Mouse (Mus musculus): ENCODE data around the gene Pkdrej. TPM values are rescaled to one million over a fixed set of nuclear protein-coding genes. Genes with fewer than 3 reads are reported as not detected.

The Pkdrej gene
- polyA plus RNA-seq (2012; ENCODE audit: low replicate concordance), result 0.02 TPM in 1 of 2 replicates, not detected in the other

GRCm38 (mm10) chr15:85821203-85822010 is at the start of gene Pkdrej:
Gene Pkdrej (minus strand): TSS chr15:85821734.

DNA sequence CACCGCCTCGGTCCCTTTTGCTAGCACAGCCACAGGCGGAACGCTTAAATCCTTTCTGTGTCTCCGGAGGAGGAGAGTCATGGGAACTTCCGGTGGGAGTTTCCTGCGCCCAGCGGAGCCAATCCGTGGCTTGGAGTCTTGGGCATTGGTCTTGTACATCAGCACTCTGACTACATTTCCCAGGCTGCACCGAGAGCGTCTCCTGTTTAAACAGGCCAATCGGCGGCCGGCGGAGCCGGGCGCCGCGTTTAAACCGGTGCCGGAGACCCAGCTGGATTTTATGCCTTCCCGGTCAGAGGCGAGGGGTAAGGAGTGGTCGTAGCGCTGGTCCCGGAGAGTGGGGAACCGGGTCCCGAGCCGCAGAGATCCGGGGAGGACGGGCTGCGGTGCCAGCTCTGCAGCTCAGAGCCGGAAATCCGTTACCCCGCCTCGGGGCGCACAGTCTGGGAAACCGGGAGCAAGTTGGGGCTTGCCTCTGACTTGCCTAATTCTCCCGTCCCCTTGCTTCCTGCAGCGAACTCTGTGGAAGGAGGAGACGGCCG is 38.0 kb upstream of the Pkdrej start, which contains the start of gene Gtse1:
Gene Gtse1, plus strand, starts transcription at position 256 of the 542 bp plus-strand sequence.

DNA sequence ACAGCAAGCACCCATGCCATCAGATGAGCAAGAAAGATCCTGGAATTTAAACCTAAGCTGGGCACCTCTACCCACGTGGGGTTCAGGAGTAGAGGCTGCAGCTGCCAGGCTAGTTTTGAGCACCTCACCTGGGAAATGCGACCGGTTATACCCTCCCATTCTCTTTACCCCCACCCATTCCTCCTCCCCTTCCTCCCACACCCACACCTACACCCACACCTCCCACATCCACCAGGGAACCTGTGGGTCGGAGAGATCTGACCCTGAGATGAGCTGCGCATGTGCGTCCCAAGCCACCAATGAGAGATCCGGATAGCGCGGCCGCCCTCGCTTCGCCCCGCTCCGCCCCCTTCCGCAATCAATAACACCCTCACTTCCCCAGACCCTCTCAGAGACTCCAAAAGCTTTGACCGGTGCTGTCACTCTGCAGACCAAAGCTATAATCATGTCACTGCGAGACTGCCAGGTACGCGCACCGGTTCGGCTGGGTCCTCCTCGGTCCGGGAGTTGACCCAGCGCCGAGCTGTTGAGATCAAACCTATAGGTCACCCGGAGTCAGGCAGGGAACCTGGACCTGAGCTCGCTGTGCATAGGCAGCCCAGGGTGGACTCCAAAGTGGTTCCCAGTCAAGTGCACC is 10.5 kb upstream of the Pkdrej start, which contains the start of gene Ttc38:
Gene Ttc38, plus strand, starts transcription at position 353 of the 637 bp plus-strand sequence.

DNA sequence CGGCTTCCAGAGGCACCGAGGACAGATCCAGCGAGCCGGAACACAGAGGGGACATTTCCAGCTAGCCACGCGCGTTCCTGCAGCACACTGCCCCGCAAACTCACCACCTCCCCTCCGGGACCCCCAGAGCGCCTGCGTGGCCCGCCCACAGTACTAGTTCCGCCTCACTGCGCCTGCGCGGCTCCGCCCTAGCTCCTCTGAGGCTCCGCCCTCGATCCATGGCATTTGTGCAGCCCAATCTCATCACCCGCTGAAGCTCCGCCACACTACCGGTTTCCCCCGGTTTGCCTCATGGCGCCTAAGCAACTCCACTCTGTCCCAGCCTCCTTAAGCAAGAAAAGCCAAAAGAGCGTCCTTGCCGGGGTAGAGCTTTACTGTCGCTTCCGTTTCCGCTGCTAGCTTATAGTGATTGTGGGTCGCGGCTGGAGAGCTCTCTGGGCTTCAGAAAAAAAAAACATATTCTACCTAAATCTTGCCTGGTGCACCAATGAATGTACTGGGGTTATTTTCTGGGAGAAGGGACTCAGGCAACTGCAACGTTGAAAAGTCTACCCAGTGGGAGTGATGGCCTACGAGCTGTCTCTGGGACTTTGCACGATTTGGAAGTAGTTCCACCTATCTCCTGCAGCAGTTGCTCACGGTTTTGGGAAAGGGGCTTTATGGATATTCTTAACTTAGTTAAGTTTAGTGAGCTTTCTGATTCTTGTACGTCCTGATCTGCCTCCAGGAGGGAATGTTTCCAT is 9.8 kb downstream of the Pkdrej start, which contains the start of gene Cdpf1:
Gene Cdpf1, minus strand, starts transcription at position 163 of the 743 bp plus-strand sequence.

Other genes starting within 250 kb of the Pkdrej start
- not detected in 2 replicates for gene Wnt7b, start 239.3 kb downstream of the Pkdrej start, polyA plus RNA-seq (2012; ENCODE audit: low replicate concordance)
- not detected in 2 replicates for gene Ppara, start 86.8 kb downstream of the Pkdrej start, polyA plus RNA-seq (2012; ENCODE audit: low replicate concordance)
- gene Cdpf1, start 10.0 kb downstream of the Pkdrej start, polyA plus RNA-seq (2012; ENCODE audit: low replicate concordance), result 10.1 and 21.8 TPM in 2 replicates
- 1.4 and 3.0 TPM in 2 replicates for gene Ttc38, start 10.6 kb upstream of the Pkdrej start, polyA plus RNA-seq (2012; ENCODE audit: low replicate concordance)
- gene Gtse1, start 38.0 kb upstream of the Pkdrej start, polyA plus RNA-seq (2012; ENCODE audit: low replicate concordance), result 73.5 and 114 TPM in 2 replicates
- 22.3 and 23.3 TPM in 2 replicates for gene Trmu, start 57.6 kb upstream of the Pkdrej start, polyA plus RNA-seq (2012; ENCODE audit: low replicate concordance)
- 33.1 and 56.8 TPM in 2 replicates for gene Celsr1, start 212.0 kb upstream of the Pkdrej start, polyA plus RNA-seq (2012; ENCODE audit: low replicate concordance)
- gene Gramd4, start 236.0 kb upstream of the Pkdrej start, polyA plus RNA-seq (2012; ENCODE audit: low replicate concordance), result 41.2 and 44.4 TPM in 2 replicates